Mouse (Mus musculus): ENCODE data around the gene Hoxa6.

- TF ChIP-seq CTCF (IDR thresholded peaks at IDR 0.05; ENCODE audit: low read depth) (no peak), EP300 (optimal IDR thresholded peaks at IDR 0.05) (no peak)
These were observed 25.7 kb downstream of the Hoxa6 start for GRCm38 (mm10) chr6:52182793-52183192.
